Mouse (Mus musculus): ENCODE data around the gene Bckdhb.

DNA sequence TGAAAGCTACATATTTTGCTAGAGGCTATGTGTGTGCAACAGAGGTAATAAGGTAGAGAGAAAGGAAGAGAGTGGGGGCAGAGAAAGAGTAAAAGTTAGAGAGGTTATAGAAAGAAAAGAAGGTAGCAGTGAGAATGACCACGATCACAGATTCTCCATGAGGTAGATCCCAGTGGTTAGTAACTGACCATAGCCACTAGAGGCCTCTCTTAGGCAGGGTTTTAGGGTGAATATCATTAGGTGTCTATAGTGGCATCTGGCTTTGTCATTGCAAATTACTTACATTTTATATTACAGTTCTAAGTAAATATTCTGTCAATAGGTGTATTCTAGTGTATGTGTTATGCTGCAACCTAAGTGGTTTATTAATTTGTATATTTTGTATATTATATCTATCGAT is 94.7 kb downstream of the Bckdhb start:
- TF ChIP-seq CTCF (IDR thresholded peaks at IDR 0.05; ENCODE audit: extremely low read depth, insufficient read depth, low read length) = peak; percentile 52; the same call in 1 of the 2 replicates
- no peak for TF ChIP-seq POLR2A (IDR thresholded peaks at IDR 0.05; ENCODE audit: extremely low read depth, insufficient read depth, low read length)
